ENCODE assay signal across 11 mouse cellular contexts in genomic region chr1:125430737-125431136, GRCm38 (mm10). TPM values are rescaled to one million over a fixed set of nuclear protein-coding genes. Genes with fewer than 3 reads are reported as not detected.
DNase-seq lines count a peak whose midpoint lies in the region; ATAC-seq and TF ChIP-seq lines count a peak whose summit lies in the region.
"Had no signal": no experiment of that assay in that cellular context is flagged by ENCODE, and none has a peak within 500 bp of the region (broad histone marks: within the 10 kb centered on the region; RNA-seq: fewer than 3 reads in every experiment).

No protein-coding gene starts in this region.

- H3K9me3 ChIP-seq in liver, embryonic 16.5 days (replicated peaks; ENCODE audit: control insufficient read depth, low read length) = no peaks in the 10 kb centered on the region
- H3K9me3 ChIP-seq: forebrain, embryonic 10.5 days; neural tube, embryonic 15.5 days had no signal

- no peak for TF ChIP-seq CTCF in heart, adult 2 months (IDR thresholded peaks at IDR 0.05)

- WGBS in heart, adult 2 months = 8% methylated on average over 7 of the region's 7 CpGs
- WGBS in liver, embryonic 16.5 days (ENCODE audit: insufficient replicate concordance) = 22% methylated on average over 7 of the region's 7 CpGs

- peak overlapping the region; percentile 15; the same call in 1 of the 2 replicates for H3K27ac ChIP-seq in heart, adult 2 months
- H3K27ac ChIP-seq in liver, embryonic 16.5 days (ENCODE audit: low read length) = no peak overlapping the region
- H3K27ac ChIP-seq: forebrain, embryonic 10.5 days; neural tube, embryonic 15.5 days had no signal

- peaks cover 3% of the 10 kb centered on the region for H3K79me2 ChIP-seq in heart, adult 2 months (replicated peaks; ENCODE audit: control insufficient read depth, insufficient read depth, low read length)

- peak in 1 of 2 experiments; percentile 25 for DNase-seq in heart, adult 2 months
- DNase-seq in heart, postnatal 25 days (ENCODE audit: low spot score) = no peak
- no peak for DNase-seq in left cerebral cortex, postnatal 25 days (ENCODE audit: low spot score in 2 of 2)
- DNase-seq in cerebellum, adult 11 months = no peak
- no peak for DNase-seq in urinary bladder, postnatal 4 days (ENCODE audit: low spot score in 2 of 2)
- DNase-seq: kidney, postnatal 4 days had no signal

- ATAC-seq in CD4-positive, CD25-positive, alpha-beta regulatory T cell, adult 4 months = peak; percentile 40
- ATAC-seq in common myeloid progenitor, adult 5-6 weeks (replicated peaks; ENCODE audit: low read depth, poor library complexity, severe bottlenecking) = peak; percentile 23
- ATAC-seq in liver, embryonic 16.5 days (ENCODE audit: low read depth) = no peak

- H3K4me2 ChIP-seq in liver, embryonic 16.5 days (ENCODE audit: low read depth, low read length) = peak overlapping the region; percentile 15; the same call in 1 of the 2 replicates
- H3K4me2 ChIP-seq: neural tube, embryonic 15.5 days had no signal

- peaks cover 48% of the 10 kb centered on the region for H3K36me3 ChIP-seq in heart, adult 2 months (ENCODE audit: control insufficient read depth, insufficient read depth, low read length)
- no peaks in the 10 kb centered on the region for H3K36me3 ChIP-seq in liver, embryonic 16.5 days (ENCODE audit: control insufficient read depth, insufficient read depth)
- H3K36me3 ChIP-seq: forebrain, embryonic 10.5 days; neural tube, embryonic 15.5 days had no signal

- TF ChIP-seq EP300 in heart, adult 2 months (IDR thresholded peaks at IDR 0.05; ENCODE audit: insufficient read depth, low read depth, low read length) = no peak

- H3K9ac ChIP-seq in heart, adult 2 months (ENCODE audit: low read depth, low read length) = peak overlapping the region; percentile 44
- H3K9ac ChIP-seq in liver, embryonic 16.5 days (ENCODE audit: low read depth, low read length) = no peak overlapping the region
- H3K9ac ChIP-seq: neural tube, embryonic 15.5 days had no signal

- intact Hi-C loops in heart, adult 2 months (cut with DNase I) = loop anchor here (5.0 kb wide), 1 partner anchor 33 kb away; no protein-coding TSS in a partner anchor
- intact Hi-C loops in heart, postnatal 25 days (cut with DNase I) = no loop called here
- intact Hi-C loops in left cerebral cortex, postnatal 25 days (cut with DNase I) = no loop called here

- H3K4me1 ChIP-seq in heart, adult 2 months (ENCODE audit: control insufficient read depth, insufficient read depth, low read length) = peaks cover 18% of the 10 kb centered on the region
- H3K4me1 ChIP-seq in liver, embryonic 16.5 days (ENCODE audit: control insufficient read depth, low read depth, low read length) = peaks cover 32% of the 10 kb centered on the region

- no peaks in the 10 kb centered on the region for H3K27me3 ChIP-seq in heart, adult 2 months (ENCODE audit: control insufficient read depth, insufficient read depth, low read length)
- H3K27me3 ChIP-seq in liver, embryonic 16.5 days (ENCODE audit: control insufficient read depth, insufficient read depth, low read depth, low read length) = no peaks in the 10 kb centered on the region
- H3K27me3 ChIP-seq: neural tube, embryonic 15.5 days had no signal

- H3K4me3 ChIP-seq in heart, adult 2 months = 0 out of 2 replicates have a peak overlapping the region, but pooled peaks have one; percentile 9
- no peak overlapping the region for H3K4me3 ChIP-seq in liver, embryonic 16.5 days (ENCODE audit: low read depth, low read length)
- H3K4me3 ChIP-seq: forebrain, embryonic 10.5 days; neural tube, embryonic 15.5 days had no signal

- TF ChIP-seq POLR2A in heart, adult 2 months (IDR thresholded peaks at IDR 0.05; ENCODE audit: insufficient read depth, low read depth, low read length) = no peak

RNA-seq across cellular contexts. Expression of gene Actr3, which starts 4.8 kb away (rescaled TPM):
- 100 to 1,000 TPM; 102 to 118 TPM for total RNA-seq in heart, adult 2 months (2021)
- polyA plus RNA-seq in heart, adult 2 months (2012; rRNA removed) = 33.8 and 69.1 TPM in 2 replicates
- total RNA-seq in heart, postnatal 25 days (2021) = 100 to 1,000 TPM; 125 to 136 TPM
- polyA plus RNA-seq in CD4-positive, CD25-positive, alpha-beta regulatory T cell, adult 4 months (2017; shearing (Covaris generic)) = 100 to 1,000 TPM; 428 to 528 TPM
- total RNA-seq in common myeloid progenitor, adult 5-6 weeks (2017) = 560 and 730 TPM in 2 replicates
- 123 and 126 TPM in 2 replicates for polyA plus RNA-seq in liver, embryonic 16.5 days (2015; fragmentation: Nextera tagmentation; extraction: Ambion mirVana)
- total RNA-seq in left cerebral cortex, postnatal 25 days (2021) = 100 to 1,000 TPM; 219 to 236 TPM
